Mouse (Mus musculus): Measurements from ENCODE around the gene Pih1d1.

DNA sequence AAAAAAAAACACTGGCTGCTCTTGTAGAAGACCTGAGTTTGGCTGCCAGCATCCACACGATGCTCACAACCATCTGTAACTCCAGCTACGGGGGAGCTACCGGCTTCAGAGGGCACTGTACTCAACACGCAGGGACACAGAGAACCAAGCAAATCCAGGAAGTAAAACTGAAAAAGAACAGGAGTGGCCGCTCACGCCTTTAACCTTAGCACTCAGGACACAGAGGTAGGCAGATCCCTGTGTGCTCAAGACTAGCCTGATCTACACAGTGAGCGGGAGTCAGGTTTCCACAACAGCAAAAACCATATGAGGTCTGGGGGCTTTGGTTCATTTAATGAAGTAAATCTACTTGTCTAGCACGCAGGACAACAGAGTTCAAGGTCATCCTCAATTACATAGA, 48.6 kb upstream of the Pih1d1 start:
- TF ChIP-seq POLR2A (IDR thresholded peaks at IDR 0.05; ENCODE audit: low read depth, low read length) = no peak
- TF ChIP-seq CTCF (conservative IDR thresholded peaks at IDR 0.05 in 1 of 2, IDR thresholded peaks at IDR 0.05 in 1 of 2; ENCODE audit: low read depth in 2 of 2, low read length in 2 of 2) = no peak
- TF ChIP-seq RAD21 (IDR thresholded peaks at IDR 0.05; ENCODE audit: low read depth, low read length) = no peak
- no peak for TF ChIP-seq CHD1 (IDR thresholded peaks at IDR 0.05; ENCODE audit: low read depth, low read length)
- TF ChIP-seq ZC3H11A (IDR thresholded peaks at IDR 0.05; ENCODE audit: low read depth, low read length) = no peak
- no peak for TF ChIP-seq NELFE (IDR thresholded peaks at IDR 0.05; ENCODE audit: low read depth, low read length)
- no peak for TF ChIP-seq E2F4 (IDR thresholded peaks at IDR 0.05; ENCODE audit: insufficient replicate concordance, low read depth, low read length)
